Mouse (Mus musculus): Measurements from ENCODE around the gene Cdk14.

GRCm38 (mm10) chr5:4851245-4851933, 568.7 kb downstream of the Cdk14 start:
- TF ChIP-seq POLR2AphosphoS2 (IDR thresholded peaks at IDR 0.05; ENCODE audit: insufficient read length, low read depth) (no peak), POLR2A (IDR thresholded peaks at IDR 0.05; ENCODE audit: insufficient read length, low read depth) (no peak), MAX (IDR thresholded peaks at IDR 0.05; ENCODE audit: low read depth) (no peak), CEBPB (IDR thresholded peaks at IDR 0.05; ENCODE audit: insufficient read depth, poor library complexity, severe bottlenecking) (no peak), TCF12 (IDR thresholded peaks at IDR 0.05; ENCODE audit: insufficient read depth, poor library complexity, severe bottlenecking) (no peak), MYOG (IDR thresholded peaks at IDR 0.05; ENCODE audit: control insufficient read depth in 1 of 3, insufficient read depth in 1 of 3, insufficient read length in 2 of 3, low read depth in 2 of 3) (no peak), MYOD1 (IDR thresholded peaks at IDR 0.05; ENCODE audit: control insufficient read depth in 1 of 3, insufficient read length in 2 of 3, low read depth in 2 of 3) (no peak), USF1 (IDR thresholded peaks at IDR 0.05; ENCODE audit: low read depth) (no peak), E2F4 (IDR thresholded peaks at IDR 0.05; ENCODE audit: insufficient read depth) (no peak), TCF3 (IDR thresholded peaks at IDR 0.05; ENCODE audit: insufficient read length, low read depth) (no peak), REST (IDR thresholded peaks at IDR 0.05; ENCODE audit: insufficient read depth, insufficient read length) (no peak)
